Mouse (Mus musculus): Measurements from ENCODE around the gene Tcl1b2. TPM values are rescaled to one million over a fixed set of nuclear protein-coding genes. Genes with fewer than 3 reads are reported as not detected.
"Not testable (repeated sequence)": the region's sequence is repeated elsewhere in the genome, so short reads cannot be mapped to it uniquely, and the experiment has no call there.

Tcl1b2 gene
- polyA plus RNA-seq, 1 experiment from 2014 or later = not detected

- H3K4me2 ChIP-seq; H3K9me3 ChIP-seq (replicated peaks); H3K9ac ChIP-seq; H3K27me3 ChIP-seq (replicated peaks); H3K36me3 ChIP-seq; H3K27ac ChIP-seq; H3K4me3 ChIP-seq; H3K4me1 ChIP-seq; ATAC-seq: not testable (repeated sequence)
- 40% methylated on average over 3 of the region's 3 CpGs for WGBS (ENCODE audit: insufficient replicate concordance)
These were observed 30.2 kb downstream of the Tcl1b2 start, which contains the start of gene Tcl1b5 for GRCm38 (mm10) chr12:105176044-105176443. Gene Tcl1b5 (plus strand): TSS chr12:105176344.

- H3K4me2 ChIP-seq; H3K36me3 ChIP-seq; H3K4me3 ChIP-seq; H3K27me3 ChIP-seq (replicated peaks); H3K4me1 ChIP-seq; H3K27ac ChIP-seq; ATAC-seq; H3K9ac ChIP-seq; H3K9me3 ChIP-seq (replicated peaks): not testable (repeated sequence)
- 32% methylated on average over 4 of the region's 4 CpGs for WGBS (ENCODE audit: insufficient replicate concordance)
These were observed 35.3 kb downstream of the Tcl1b2 start for GRCm38 (mm10) chr12:105181040-105181644.

DNA sequence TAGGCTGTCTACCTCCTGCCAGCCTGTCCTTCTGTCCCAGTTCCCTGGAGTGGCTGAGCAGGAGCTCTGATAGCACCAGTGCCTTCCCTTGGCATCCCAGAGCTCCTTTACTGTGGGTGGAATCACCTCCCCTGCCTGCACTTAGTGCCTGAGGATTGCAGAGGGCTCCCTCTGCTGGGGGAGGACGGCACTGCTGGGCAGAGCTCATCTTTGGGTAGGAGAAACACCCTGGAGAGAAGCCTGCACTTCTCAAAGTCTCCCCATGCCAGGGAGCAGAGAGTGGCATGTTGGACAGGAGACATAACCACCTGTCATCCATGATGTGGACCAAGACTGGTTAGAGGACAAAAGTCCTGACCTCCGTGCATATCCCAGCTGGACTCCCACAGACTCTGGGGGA lies 43.2 kb downstream of the Tcl1b2 start:
- H3K4me1 ChIP-seq; H3K4me3 ChIP-seq; ATAC-seq; H3K27me3 ChIP-seq (replicated peaks); H3K27ac ChIP-seq; H3K36me3 ChIP-seq; H3K4me2 ChIP-seq; H3K9me3 ChIP-seq (replicated peaks); H3K9ac ChIP-seq: not testable (repeated sequence)
- 35% methylated on average over 2 of the region's 2 CpGs for WGBS (ENCODE audit: insufficient replicate concordance)

GRCm38 (mm10) chr12:105190743-105191142 lies 44.9 kb downstream of the Tcl1b2 start, which contains the start of gene Tcl1b3:
Gene Tcl1b3 (plus strand): TSS chr12:105191043.
- H3K4me1 ChIP-seq; H3K27ac ChIP-seq; ATAC-seq; H3K4me3 ChIP-seq; H3K36me3 ChIP-seq; H3K4me2 ChIP-seq; H3K27me3 ChIP-seq (replicated peaks); H3K9ac ChIP-seq; H3K9me3 ChIP-seq (replicated peaks): not testable (repeated sequence)
- WGBS (ENCODE audit: insufficient replicate concordance) = 84% methylated on average over 6 of the region's 6 CpGs

DNA sequence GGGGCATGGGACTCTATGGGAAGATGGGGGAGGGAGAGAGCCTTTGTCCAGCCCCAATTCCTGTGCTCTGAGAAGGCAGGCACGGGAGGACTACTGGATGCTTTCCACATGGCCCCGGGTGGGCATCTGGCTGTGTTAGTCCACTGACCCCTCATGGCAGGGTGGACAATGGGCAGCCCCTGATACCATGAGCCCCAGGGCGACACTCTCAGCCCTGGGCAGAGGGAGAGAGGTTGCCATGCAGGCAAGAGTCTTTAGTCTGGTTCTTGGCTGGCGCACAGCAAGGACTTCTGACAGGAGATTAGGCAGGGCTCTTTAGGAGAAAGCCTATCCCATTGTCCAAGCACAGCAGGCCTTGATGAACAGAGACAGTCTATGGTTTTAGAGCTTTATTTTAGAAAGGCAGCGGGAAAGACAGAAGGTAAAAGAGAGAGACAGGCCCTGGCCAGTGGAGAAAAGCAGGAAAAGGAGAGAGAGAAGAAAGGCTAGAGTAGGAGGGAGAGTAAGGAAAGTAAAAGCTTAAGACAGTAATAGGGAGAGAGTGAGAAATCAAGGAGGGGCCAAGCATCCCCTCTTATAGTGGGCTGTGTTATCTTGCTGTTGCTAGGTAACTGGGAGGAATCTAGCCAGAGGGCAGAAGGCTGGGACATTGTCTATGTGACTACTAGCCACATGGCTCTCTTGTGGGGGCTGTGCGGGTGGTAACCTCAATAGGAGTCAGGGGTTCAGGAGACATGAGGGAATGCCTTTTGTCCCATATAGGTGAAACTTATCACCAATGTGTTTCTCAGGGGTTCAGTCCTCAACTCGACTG lies 54.1 kb downstream of the Tcl1b2 start:
- H3K9me3 ChIP-seq (replicated peaks); H3K36me3 ChIP-seq; H3K4me3 ChIP-seq; ATAC-seq; H3K4me2 ChIP-seq; H3K27me3 ChIP-seq (replicated peaks); H3K9ac ChIP-seq; H3K27ac ChIP-seq; H3K4me1 ChIP-seq: not testable (repeated sequence)
- WGBS (ENCODE audit: insufficient replicate concordance) = 48% methylated on average over 7 of the region's 7 CpGs

DNA sequence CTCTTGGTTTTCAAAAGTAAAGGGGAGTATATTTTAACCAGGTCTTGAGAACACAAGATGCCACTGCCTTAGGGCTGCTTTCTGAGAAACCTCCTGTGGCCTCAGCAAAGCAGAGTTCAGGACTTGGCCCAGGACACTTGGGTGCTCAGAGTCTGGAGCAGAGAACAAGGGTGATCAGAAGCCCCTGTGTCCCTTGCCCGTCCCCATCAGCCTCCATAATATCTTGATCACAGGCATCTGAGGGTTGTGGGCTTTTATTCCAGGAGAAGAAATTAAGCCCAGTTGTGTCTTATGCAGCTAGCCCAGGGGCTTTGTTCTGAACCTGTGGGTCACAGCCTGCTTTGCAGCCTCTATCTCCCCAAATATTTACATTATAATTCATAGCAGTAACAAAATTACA lies 55.8 kb downstream of the Tcl1b2 start, which contains the start of gene Tcl1b4:
Gene Tcl1b4 (plus strand): TSS at position 301 of the 400 bp plus-strand sequence.
- not testable (repeated sequence) for H3K9ac ChIP-seq; H3K9me3 ChIP-seq (replicated peaks); H3K4me3 ChIP-seq; ATAC-seq; H3K27ac ChIP-seq; H3K27me3 ChIP-seq (replicated peaks); H3K4me2 ChIP-seq; H3K4me1 ChIP-seq; H3K36me3 ChIP-seq
- WGBS (ENCODE audit: insufficient replicate concordance) = 47% methylated on average over 1 of the region's 1 CpGs

Other genes with a start within 250 kb of the Tcl1b2 start
- 2.1 and 2.5 TPM in 2 replicates for gene Syne3, start 136.2 kb upstream of the Tcl1b2 start, polyA plus RNA-seq (2016; fragmentation: Nextera tagmentation; extraction: Ambion mirVana)
- gene Glrx5, start 113.3 kb upstream of the Tcl1b2 start, polyA plus RNA-seq (2016; fragmentation: Nextera tagmentation; extraction: Ambion mirVana) = 719 and 730 TPM in 2 replicates
- gene Tcl1b1, start 13.7 kb downstream of the Tcl1b2 start, polyA plus RNA-seq (2016; fragmentation: Nextera tagmentation; extraction: Ambion mirVana) = not detected in 2 replicates
- gene Tcl1b5, start 30.3 kb downstream of the Tcl1b2 start, polyA plus RNA-seq (2016; fragmentation: Nextera tagmentation; extraction: Ambion mirVana) = not detected in 2 replicates
- gene Tcl1b3, start 45.0 kb downstream of the Tcl1b2 start, polyA plus RNA-seq (2016; fragmentation: Nextera tagmentation; extraction: Ambion mirVana) = not detected in 2 replicates
- not detected in 2 replicates for gene Tcl1b4, start 55.9 kb downstream of the Tcl1b2 start, polyA plus RNA-seq (2016; fragmentation: Nextera tagmentation; extraction: Ambion mirVana)
- not detected in 2 replicates for gene Tcl1, start 76.8 kb downstream of the Tcl1b2 start, polyA plus RNA-seq (2016; fragmentation: Nextera tagmentation; extraction: Ambion mirVana)
- 0.07 TPM in 1 of 2 replicates, not detected in the other for gene Tunar, start 187.9 kb downstream of the Tcl1b2 start, polyA plus RNA-seq (2016; fragmentation: Nextera tagmentation; extraction: Ambion mirVana)

Data from liver, embryonic 12.5 days (tissue).